ENCODE assay signal across 23 mouse cellular contexts in genomic region chr7:64995946-64996444, GRCm38 (mm10).
DNase-seq lines count a peak whose midpoint lies in the region; ATAC-seq lines count a peak whose summit lies in the region.
"Had no signal": no experiment of that assay in that cellular context is flagged by ENCODE, and none has a peak within 500 bp of the region (broad histone marks: within the 10 kb centered on the region; RNA-seq: fewer than 3 reads in every experiment).

No protein-coding gene starts in this region.

- H3K36me3 ChIP-seq in embryonic facial prominence, embryonic 14.5 days (ENCODE audit: control insufficient read depth, insufficient read depth, low read length) = no peaks in the 10 kb centered on the region
- no peaks in the 10 kb centered on the region for H3K36me3 ChIP-seq in embryonic facial prominence, embryonic 10.5 days (replicated peaks)
- no peaks in the 10 kb centered on the region for H3K36me3 ChIP-seq in forebrain, embryonic 14.5 days (ENCODE audit: control insufficient read depth, insufficient read depth, low read length)
- H3K36me3 ChIP-seq: embryonic facial prominence, embryonic 15.5 days; heart, embryonic 13.5 days; hindbrain, embryonic 12.5 days had no signal

- no peak overlapping the region for H3K4me3 ChIP-seq in embryonic facial prominence, embryonic 14.5 days (ENCODE audit: low read depth, low read length)
- no peak overlapping the region for H3K4me3 ChIP-seq in embryonic facial prominence, embryonic 10.5 days
- H3K4me3 ChIP-seq in forebrain, embryonic 14.5 days (ENCODE audit: low read depth, low read length) = no peak overlapping the region
- H3K4me3 ChIP-seq: embryonic facial prominence, embryonic 15.5 days; erythroblast, embryonic 14.5 days; gastrocnemius, adult 2 months; heart, embryonic 13.5 days; hindbrain, embryonic 12.5 days had no signal

- intact Hi-C loops in heart, postnatal 25 days (cut with DNase I) = no loop called here

- no peaks in the 10 kb centered on the region for H3K9me3 ChIP-seq in embryonic facial prominence, embryonic 14.5 days (ENCODE audit: control insufficient read depth, low read length)
- H3K9me3 ChIP-seq in embryonic facial prominence, embryonic 10.5 days = no peaks in the 10 kb centered on the region
- H3K9me3 ChIP-seq in forebrain, embryonic 14.5 days (replicated peaks; ENCODE audit: control insufficient read depth, low read length) = no peaks in the 10 kb centered on the region
- H3K9me3 ChIP-seq: embryonic facial prominence, embryonic 15.5 days; heart, embryonic 13.5 days; hindbrain, embryonic 12.5 days had no signal

- no peak overlapping the region for H3K27ac ChIP-seq in embryonic facial prominence, embryonic 14.5 days (replicated peaks; ENCODE audit: low read depth, low read length)
- H3K27ac ChIP-seq in embryonic facial prominence, embryonic 10.5 days (replicated peaks) = no peak overlapping the region
- no peak overlapping the region for H3K27ac ChIP-seq in forebrain, embryonic 14.5 days (ENCODE audit: low read depth, low read length)
- H3K27ac ChIP-seq: embryonic facial prominence, embryonic 15.5 days; gastrocnemius, adult 2 months; heart, embryonic 13.5 days; hindbrain, embryonic 12.5 days had no signal

- 36% methylated on average over 8 of the region's 8 CpGs for WGBS in embryonic facial prominence, embryonic 14.5 days
- WGBS in embryonic facial prominence, embryonic 10.5 days = 44% methylated on average over 8 of the region's 8 CpGs
- WGBS in forebrain, embryonic 14.5 days = 7% methylated on average over 8 of the region's 8 CpGs

- peak; percentile 14 for DNase-seq in embryonic facial prominence, embryonic 14.5 days (ENCODE audit: low spot score)
- no peak for DNase-seq in embryonic facial prominence, embryonic 10.5 days (ENCODE audit: low spot score)
- peak; percentile 71 for DNase-seq in heart, adult 11 months
- DNase-seq in heart, postnatal 25 days (ENCODE audit: low spot score) = no peak
- peak; percentile 7 for DNase-seq in Muller cell, postnatal 12 days (ENCODE audit: inconsistent ontology term)
- DNase-seq in forebrain, embryonic 14.5 days (ENCODE audit: low spot score) = peak; percentile 37
- no peak for DNase-seq in cerebellum, adult 9-11 months
- no peak for DNase-seq in urinary bladder, postnatal 4 days (ENCODE audit: low spot score in 2 of 2)
- DNase-seq: adrenal gland, postnatal 10 days; B cell, adult 2 months; cerebellum, adult 11-12 months; cerebellum, adult 9-10 months; cerebellum, postnatal 36 days; gastrocnemius, adult 2 months; gastrocnemius, postnatal 25 days; heart, postnatal 4 days; kidney, adult 2 months had no signal

- H3K4me2 ChIP-seq in embryonic facial prominence, embryonic 14.5 days (ENCODE audit: low read depth, low read length) = no peak overlapping the region
- H3K4me2 ChIP-seq in forebrain, embryonic 14.5 days (ENCODE audit: low read length) = no peak overlapping the region
- H3K4me2 ChIP-seq: embryonic facial prominence, embryonic 15.5 days; heart, embryonic 13.5 days; hindbrain, embryonic 12.5 days had no signal

- H3K27me3 ChIP-seq in embryonic facial prominence, embryonic 14.5 days (replicated peaks; ENCODE audit: control insufficient read depth, insufficient read depth, low read length) = no peaks in the 10 kb centered on the region
- no peaks in the 10 kb centered on the region for H3K27me3 ChIP-seq in embryonic facial prominence, embryonic 10.5 days (replicated peaks; ENCODE audit: low read depth, poor library complexity, severe bottlenecking)
- no peaks in the 10 kb centered on the region for H3K27me3 ChIP-seq in forebrain, embryonic 14.5 days (replicated peaks; ENCODE audit: control insufficient read depth, insufficient read depth, low read length)
- H3K27me3 ChIP-seq: embryonic facial prominence, embryonic 15.5 days; heart, embryonic 13.5 days; hindbrain, embryonic 12.5 days had no signal

- no peak overlapping the region for H3K9ac ChIP-seq in embryonic facial prominence, embryonic 14.5 days (ENCODE audit: low read depth, low read length)
- no peak overlapping the region for H3K9ac ChIP-seq in forebrain, embryonic 14.5 days (ENCODE audit: low read length)
- H3K9ac ChIP-seq: embryonic facial prominence, embryonic 15.5 days; heart, embryonic 13.5 days; hindbrain, embryonic 12.5 days had no signal

- ATAC-seq in embryonic facial prominence, embryonic 14.5 days (ENCODE audit: low read depth) = peak; percentile 60; the same call in 1 of the 2 replicates
- peak; percentile 58; the same call in 1 of the 2 replicates for ATAC-seq in forebrain, embryonic 14.5 days
- ATAC-seq: CD4-positive, CD25-positive, alpha-beta regulatory T cell, adult 4 months; intestine, embryonic 16.5 days had no signal

- no peaks in the 10 kb centered on the region for H3K4me1 ChIP-seq in embryonic facial prominence, embryonic 14.5 days (ENCODE audit: control insufficient read depth, insufficient read depth, low read length)
- no peaks in the 10 kb centered on the region; the same call in 1 of the 2 replicates for H3K4me1 ChIP-seq in embryonic facial prominence, embryonic 10.5 days
- no peaks in the 10 kb centered on the region for H3K4me1 ChIP-seq in forebrain, embryonic 14.5 days (ENCODE audit: control insufficient read depth, insufficient read depth, low read length)
- H3K4me1 ChIP-seq: embryonic facial prominence, embryonic 15.5 days; heart, embryonic 13.5 days had no signal

Comparison
In these comparisons a context has a peak if more than half of its experiments do, and no peak if none do; other contexts are left out.
1. DNase-seq: peak in embryonic facial prominence, embryonic 14.5 days (single experiment), heart, adult 11 months (single experiment), Muller cell, postnatal 12 days (single experiment) and forebrain, embryonic 14.5 days (single experiment); none in embryonic facial prominence, embryonic 10.5 days (single experiment), heart, postnatal 25 days (single experiment), cerebellum, adult 9-11 months (single experiment) and urinary bladder, postnatal 4 days (0 of 2).